Mouse (Mus musculus) limb, embryonic 12.5 days (tissue): Measurements from ENCODE around the gene Gmds. TPM values are rescaled to one million over a fixed set of nuclear protein-coding genes. Genes with fewer than 3 reads are reported as not detected.

Source experiments
- ATAC-seq: fragments of 200-750 bp; cut with Nextera tagmentation; 2 replicates; pipeline ENCODE4 v1.8.0; 2017; ENCODE audit warnings: low read depth, moderate TSS enrichment; ENCODE audit not compliant: insufficient number of reproducible peaks, insufficient read depth, low FRiP score, low TSS enrichment
- H3K27ac ChIP-seq: fragments of 300-500 bp; sonication (generic); 2 replicates; pipeline ENCODE4 v1.5.1; 2016; ENCODE audit warnings: mild to moderate bottlenecking, moderate library complexity
- H3K27me3 ChIP-seq: fragments of 300-500 bp; sonication (generic); 2 replicates; pipeline ENCODE4 v1.6.1; 2016; ENCODE audit warnings: mild to moderate bottlenecking, moderate library complexity
- H3K36me3 ChIP-seq: fragments of 300-500 bp; sonication (generic); 2 replicates; pipeline ENCODE4 v1.6.1; 2016; ENCODE audit warnings: mild to moderate bottlenecking, moderate library complexity
- H3K4me1 ChIP-seq: fragments of 300-500 bp; sonication (generic); replicated peaks from 2 replicates; pipeline ENCODE4 v1.6.1; 2016
- H3K4me2 ChIP-seq: fragments of 300-500 bp; sonication (generic); 2 replicates; pipeline ENCODE4 v1.6.1; 2016; ENCODE audit warnings: mild to moderate bottlenecking, moderate library complexity
- H3K4me3 ChIP-seq: fragments of 300-500 bp; sonication (generic); replicated peaks from 2 replicates; pipeline ENCODE4 v1.5.1; 2016; ENCODE audit warnings: mild to moderate bottlenecking
- H3K9ac ChIP-seq: fragments of 300-500 bp; sonication (generic); replicated peaks from 2 replicates; pipeline ENCODE4 v1.6.1; 2016; ENCODE audit warnings: mild to moderate bottlenecking, moderate library complexity
- H3K9me3 ChIP-seq: fragments of 300-500 bp; sonication (generic); 2 replicates; pipeline ENCODE4 v1.6.1; 2016; ENCODE audit warnings: mild to moderate bottlenecking, moderate library complexity
- WGBS: fragments of 180-500 bp; shearing (Covaris S2); methylation state at CpG from one replicate; pipeline ENCODE4 v1.1.7; 2016; 5-methylcytosine and 5-hydroxymethylcytosine counted together
- polyA plus RNA-seq: library from polyadenylated mRNA; unstranded; fragments of >200 nt; fragmentation: Nextera tagmentation; extraction: Ambion mirVana; gene quantifications from 2 replicates; pipeline ENCODE4 v1.2.1, GENCODE M21; 2016

Gene Gmds
- polyA plus RNA-seq, 1 experiment from 2014 or later, result 37.3 TPM

GRCm38 (mm10) chr13:32266721-32267120 lies 71.8 kb downstream of the Gmds start:
- H3K9me3 ChIP-seq, result no peaks in the 10 kb centered on the region
- H3K27me3 ChIP-seq, result no peaks in the 10 kb centered on the region
- H3K9ac ChIP-seq, result no peak overlapping the region
- peaks cover 17% of the 10 kb centered on the region for H3K4me1 ChIP-seq
- no peak overlapping the region for H3K4me3 ChIP-seq
- no peaks in the 10 kb centered on the region for H3K36me3 ChIP-seq
- H3K4me2 ChIP-seq, result no peak overlapping the region
- H3K27ac ChIP-seq, result no peak overlapping the region
- 65% methylated on average over 3 of the region's 3 CpGs for WGBS
- ATAC-seq, result no peak

GRCm38 (mm10) chr13:32256121-32256520 lies 82.4 kb downstream of the Gmds start:
- Histone ChIP-seq H3K9me3 (no peaks in the 10 kb centered on the region), H3K4me3 (no peak overlapping the region), H3K27me3 (no peaks in the 10 kb centered on the region), H3K4me1 (peaks cover 5% of the 10 kb centered on the region; the same call in 1 of the 2 replicates), H3K9ac (no peak overlapping the region), H3K36me3 (no peaks in the 10 kb centered on the region), H3K4me2 (no peak overlapping the region), H3K27ac (no peak overlapping the region)
- no peak for ATAC-seq
- WGBS, result 60% methylated on average over 2 of the region's 2 CpGs

- ATAC-seq, result no peak
- no peaks in the 10 kb centered on the region for H3K27me3 ChIP-seq
- no peak overlapping the region for H3K27ac ChIP-seq
- no peak overlapping the region for H3K4me3 ChIP-seq
- 60% methylated on average over 4 of the region's 4 CpGs for WGBS
- no peak overlapping the region for H3K9ac ChIP-seq
- no peaks in the 10 kb centered on the region for H3K36me3 ChIP-seq
- no peaks in the 10 kb centered on the region for H3K4me1 ChIP-seq
- no peak overlapping the region for H3K4me2 ChIP-seq
- no peaks in the 10 kb centered on the region for H3K9me3 ChIP-seq
These were observed 86.3 kb downstream of the Gmds start for GRCm38 (mm10) chr13:32252276-32252675.

- no peak for ATAC-seq
- 84% methylated on average over 4 of the region's 4 CpGs for WGBS
These were observed 96.3 kb downstream of the Gmds start for GRCm38 (mm10) chr13:32242200-32242599.

GRCm38 (mm10) chr13:32236269-32236678 lies 102.3 kb downstream of the Gmds start:
- H3K4me1 ChIP-seq, result 0 out of 2 replicates have a peak, but pooled peaks cover 12% of the 10 kb centered on the region
- H3K36me3 ChIP-seq, result no peaks in the 10 kb centered on the region
- H3K9me3 ChIP-seq, result no peaks in the 10 kb centered on the region
- no peak overlapping the region for H3K4me2 ChIP-seq
- no peak overlapping the region for H3K9ac ChIP-seq
- WGBS, result 24% methylated on average over 3 of the region's 3 CpGs
- H3K27ac ChIP-seq, result no peak overlapping the region
- H3K4me3 ChIP-seq, result no peak overlapping the region
- ATAC-seq, result no peak
- peaks cover 4% of the 10 kb centered on the region; the same call in 1 of the 2 replicates for H3K27me3 ChIP-seq

More at GRCm38 (mm10) chr13:32242200-32242599, 96.3 kb downstream of the Gmds start:
- no peak overlapping the region for H3K4me2 ChIP-seq
- H3K36me3 ChIP-seq, result no peaks in the 10 kb centered on the region
- H3K27ac ChIP-seq, result no peak overlapping the region
- H3K4me1 ChIP-seq, result no peaks in the 10 kb centered on the region
- no peak overlapping the region for H3K4me3 ChIP-seq
- no peaks in the 10 kb centered on the region for H3K27me3 ChIP-seq
- H3K9ac ChIP-seq, result no peak overlapping the region
- no peaks in the 10 kb centered on the region for H3K9me3 ChIP-seq

- no peak overlapping the region for H3K9ac ChIP-seq
- no peaks in the 10 kb centered on the region for H3K9me3 ChIP-seq
- H3K4me1 ChIP-seq, result 0 out of 2 replicates have a peak, but pooled peaks cover 12% of the 10 kb centered on the region
- H3K36me3 ChIP-seq, result no peaks in the 10 kb centered on the region
- no peak overlapping the region for H3K27ac ChIP-seq
- H3K4me2 ChIP-seq, result no peak overlapping the region
- H3K27me3 ChIP-seq, result peaks cover 4% of the 10 kb centered on the region; the same call in 1 of the 2 replicates
- 88% methylated on average over 4 of the region's 4 CpGs for WGBS
- H3K4me3 ChIP-seq, result no peak overlapping the region
- no peak for ATAC-seq
These were observed 103.5 kb downstream of the Gmds start for GRCm38 (mm10) chr13:32235046-32235445.

- ATAC-seq, result no peak
- no peak overlapping the region for H3K4me3 ChIP-seq
- no peaks in the 10 kb centered on the region for H3K9me3 ChIP-seq
- H3K4me1 ChIP-seq, result 0 out of 2 replicates have a peak, but pooled peaks cover 12% of the 10 kb centered on the region
- H3K27me3 ChIP-seq, result peaks cover 4% of the 10 kb centered on the region; the same call in 1 of the 2 replicates
- WGBS, result 73% methylated on average over 9 of the region's 9 CpGs
- H3K36me3 ChIP-seq, result no peaks in the 10 kb centered on the region
- no peak overlapping the region for H3K27ac ChIP-seq
- no peak overlapping the region for H3K4me2 ChIP-seq
- H3K9ac ChIP-seq, result no peak overlapping the region
These were observed 104.5 kb downstream of the Gmds start for GRCm38 (mm10) chr13:32234019-32234418.

- Histone ChIP-seq H3K27me3 (peaks cover 4% of the 10 kb centered on the region; the same call in 1 of the 2 replicates), H3K4me2 (no peak overlapping the region), H3K4me3 (no peak overlapping the region), H3K4me1 (0 out of 2 replicates have a peak, but pooled peaks cover 12% of the 10 kb centered on the region), H3K9me3 (no peaks in the 10 kb centered on the region), H3K36me3 (no peaks in the 10 kb centered on the region), H3K9ac (no peak overlapping the region), H3K27ac (no peak overlapping the region)
- no peak for ATAC-seq
- 92% methylated on average over 5 of the region's 5 CpGs for WGBS
These were observed 106.1 kb downstream of the Gmds start for GRCm38 (mm10) chr13:32232391-32232790.

GRCm38 (mm10) chr13:32231956-32232355 lies 106.6 kb downstream of the Gmds start:
- Histone ChIP-seq H3K27me3 (peaks cover 4% of the 10 kb centered on the region; the same call in 1 of the 2 replicates), H3K27ac (no peak overlapping the region), H3K9me3 (no peaks in the 10 kb centered on the region), H3K36me3 (no peaks in the 10 kb centered on the region), H3K9ac (no peak overlapping the region), H3K4me1 (0 out of 2 replicates have a peak, but pooled peaks cover 12% of the 10 kb centered on the region), H3K4me3 (no peak overlapping the region), H3K4me2 (no peak overlapping the region)
- no peak for ATAC-seq
- WGBS, result 84% methylated on average over 5 of the region's 5 CpGs

GRCm38 (mm10) chr13:32227874-32228562 lies 110.5 kb downstream of the Gmds start:
- no peaks in the 10 kb centered on the region; the same call in 1 of the 2 replicates for H3K27me3 ChIP-seq
- no peak overlapping the region for H3K4me3 ChIP-seq
- no peak overlapping the region for H3K27ac ChIP-seq
- no peaks in the 10 kb centered on the region for H3K9me3 ChIP-seq
- WGBS, result 80% methylated on average over 6 of the region's 6 CpGs
- H3K36me3 ChIP-seq, result no peaks in the 10 kb centered on the region
- H3K4me2 ChIP-seq, result no peak overlapping the region
- no peaks in the 10 kb centered on the region for H3K4me1 ChIP-seq
- no peak for ATAC-seq
- no peak overlapping the region for H3K9ac ChIP-seq

- WGBS, result 88% methylated on average over 2 of the region's 2 CpGs
- H3K4me3 ChIP-seq, result no peak overlapping the region
These were observed 120.9 kb downstream of the Gmds start for GRCm38 (mm10) chr13:32217647-32218046.

More at GRCm38 (mm10) chr13:32217647-32218046, 120.9 kb downstream of the Gmds start:
- H3K9ac ChIP-seq, result no peak overlapping the region
- H3K9me3 ChIP-seq, result no peaks in the 10 kb centered on the region
- H3K4me2 ChIP-seq, result no peak overlapping the region
- no peak overlapping the region for H3K27ac ChIP-seq
- no peaks in the 10 kb centered on the region for H3K36me3 ChIP-seq
- H3K27me3 ChIP-seq, result peaks cover 19% of the 10 kb centered on the region
- peaks cover 3% of the 10 kb centered on the region; the same call in 1 of the 2 replicates for H3K4me1 ChIP-seq
- no peak for ATAC-seq
